Mouse (Mus musculus): ENCODE data around the gene Sugp2.

- TF ChIP-seq ZMIZ1 (IDR thresholded peaks at IDR 0.05; ENCODE audit: low read depth, low read length), result no peak; the same call in 1 of the 2 replicates
- no peak for TF ChIP-seq TBP (conservative IDR thresholded peaks at IDR 0.05; ENCODE audit: low read depth, low read length)
- TF ChIP-seq POLR2A (IDR thresholded peaks at IDR 0.05; ENCODE audit: low read depth, low read length), result no peak
- no peak for TF ChIP-seq KAT2A (IDR thresholded peaks at IDR 0.05; ENCODE audit: insufficient replicate concordance, low read length)
- TF ChIP-seq MAFK (IDR thresholded peaks at IDR 0.05; ENCODE audit: insufficient replicate concordance, low read length), result no peak
- TF ChIP-seq USF2 (conservative IDR thresholded peaks at IDR 0.05; ENCODE audit: low read depth, low read length), result no peak
- no peak for TF ChIP-seq HCFC1 (IDR thresholded peaks at IDR 0.05; ENCODE audit: low read depth, low read length)
- no peak for TF ChIP-seq ETS1 (conservative IDR thresholded peaks at IDR 0.05; ENCODE audit: low read depth, low read length)
These were observed 729 bp downstream of the Sugp2 start for GRCm38 (mm10) chr8:70234781-70235128.

All from CH12.LX (cell line).